In genomic region chr7:16012576-16013263, GRCm38 (mm10) we compare ENCODE assay signal across 9 mouse cellular contexts. TPM values are rescaled to one million over a fixed set of nuclear protein-coding genes. Genes with fewer than 3 reads are reported as not detected.
A peak's percentile ranks its signal among the peaks of the same experiment; 100 is the strongest.
DNase-seq lines count a peak whose midpoint lies in the region; ATAC-seq and TF ChIP-seq lines count a peak whose summit lies in the region.
"Had no signal": no experiment of that assay in that cellular context is flagged by ENCODE, and none has a peak within 500 bp of the region (broad histone marks: within the 10 kb centered on the region; RNA-seq: fewer than 3 reads in every experiment).

No protein-coding gene starts in this region.

- no peaks in the 10 kb centered on the region for H3K36me3 ChIP-seq in liver, embryonic 14.5 days (replicated peaks; ENCODE audit: control insufficient read depth, insufficient read depth, low read depth)

- H3K4me2 ChIP-seq in liver, embryonic 14.5 days (ENCODE audit: low read depth): no peak overlapping the region
- H3K4me2 ChIP-seq: limb, embryonic 12.5 days had no signal

- H3K4me3 ChIP-seq in liver, embryonic 14.5 days (ENCODE audit: insufficient read depth in 1 of 2, low read depth in 2 of 2, low read length in 2 of 2): no peak overlapping the region
- H3K4me3 ChIP-seq: limb, embryonic 12.5 days had no signal

- H3K27me3 ChIP-seq in liver, embryonic 14.5 days (ENCODE audit: control insufficient read depth, insufficient read depth, low read length): no peaks in the 10 kb centered on the region
- H3K27me3 ChIP-seq: limb, embryonic 12.5 days had no signal

- H3K4me1 ChIP-seq in liver, embryonic 14.5 days (replicated peaks; ENCODE audit: control insufficient read depth in 2 of 2, insufficient read depth in 2 of 2, low read length in 1 of 2): peaks cover 0 to 8% of the 10 kb centered on the region in 2 experiments; a peak in 2 of 4 replicates

- intact Hi-C loops in left cerebral cortex, postnatal 4 days (cut with DNase I): no loop called here
- intact Hi-C loops in left cerebral cortex, postnatal 36 days (cut with DNase I): no loop called here

- ATAC-seq in erythroid progenitor cell, adult 5-6 weeks (replicated peaks; ENCODE audit: low FRiP score, poor library complexity, severe bottlenecking): peak; percentile 61; the same call in 1 of the 2 replicates
- 0 out of 2 replicates have a peak, but pooled peaks have one; percentile 31 for ATAC-seq in liver, embryonic 14.5 days (ENCODE audit: insufficient read depth)

- no peak overlapping the region for H3K27ac ChIP-seq in liver, embryonic 14.5 days
- H3K27ac ChIP-seq: limb, embryonic 12.5 days had no signal

- no peak for TF ChIP-seq EP300 in liver, embryonic 14.5 days (IDR thresholded peaks at IDR 0.05; ENCODE audit: low read depth)

- H3K9me3 ChIP-seq in liver, embryonic 14.5 days (ENCODE audit: control insufficient read depth, low read length): no peaks in the 10 kb centered on the region
- H3K9me3 ChIP-seq: limb, embryonic 12.5 days had no signal

- H3K9ac ChIP-seq in liver, embryonic 14.5 days (replicated peaks): no peak overlapping the region
- H3K9ac ChIP-seq: limb, embryonic 12.5 days had no signal

- TF ChIP-seq CTCF in liver, embryonic 14.5 days (IDR thresholded peaks at IDR 0.05; ENCODE audit: low read depth): peak; percentile 83

- WGBS in liver, embryonic 14.5 days (ENCODE audit: insufficient replicate concordance): 69% methylated on average over 11 of the region's 11 CpGs

- peak; percentile 16 for DNase-seq in left cerebral cortex, postnatal 4 days
- no peak for DNase-seq in left cerebral cortex, postnatal 36 days (ENCODE audit: low spot score in 2 of 2)
- DNase-seq in R1 (ENCODE audit: low read depth, low spot score): peak; percentile 47
- DNase-seq in liver, embryonic 14.5 days (ENCODE audit: low read depth in 3 of 3, low spot score in 3 of 3): no peak
- peak; percentile 56 for DNase-seq in thymus, postnatal 14 days
- DNase-seq in left cerebral cortex, adult 18-20 months (ENCODE audit: low spot score in 2 of 2): no peak
- no peak for DNase-seq in urinary bladder, postnatal 10 days (ENCODE audit: low spot score)

RNA-seq across cellular contexts. Expression of gene Bicra, which starts 35.0 kb away (rescaled TPM):
- total RNA-seq in left cerebral cortex, postnatal 4 days (2021): 10 to 100 TPM; 25.3 to 25.8 TPM
- 10 to 100 TPM; 11.4 to 17.3 TPM for total RNA-seq in left cerebral cortex, postnatal 36 days (2021)
- total RNA-seq in erythroid progenitor cell, adult 5-6 weeks (2015; ENCODE audit: low replicate concordance): 5.4 and 16.6 TPM in 2 replicates
- total RNA-seq in erythroid progenitor cell, adult 5-6 weeks (2017; ENCODE audit: low replicate concordance): 1.9 and 2.0 TPM in 2 replicates
- polyA plus RNA-seq in liver, embryonic 14.5 days (2012; rRNA removed): 1.8 and 2.2 TPM in 2 replicates
- polyA plus RNA-seq in liver, embryonic 14.5 days (2014; fragmentation: Nextera tagmentation; extraction: Ambion mirVana): 0.83 and 1.5 TPM in 2 replicates
- total RNA-seq in left cerebral cortex, adult 18-20 months (2021): 10 to 100 TPM; 11.8 to 13.9 TPM

RNA-seq across cellular contexts. Expression of gene Ehd2, which starts 45.4 kb away (rescaled TPM):
- 1 to 10 TPM; 6.2 to 6.7 TPM for total RNA-seq in left cerebral cortex, postnatal 4 days (2021)
- 1 to 10 TPM; 3.5 to 6.8 TPM for total RNA-seq in left cerebral cortex, postnatal 36 days (2021)
- 2.9 and 5.4 TPM in 2 replicates for total RNA-seq in erythroid progenitor cell, adult 5-6 weeks (2015; ENCODE audit: low replicate concordance)
- total RNA-seq in erythroid progenitor cell, adult 5-6 weeks (2017; ENCODE audit: low replicate concordance): 0.64 and 0.76 TPM in 2 replicates
- 2.5 and 2.7 TPM in 2 replicates for polyA plus RNA-seq in liver, embryonic 14.5 days (2012; rRNA removed)
- 3.0 and 3.2 TPM in 2 replicates for polyA plus RNA-seq in liver, embryonic 14.5 days (2014; fragmentation: Nextera tagmentation; extraction: Ambion mirVana)
- total RNA-seq in left cerebral cortex, adult 18-20 months (2021): 1 to 10 TPM; 4.5 to 6.1 TPM

RNA-seq across cellular contexts. Expression of gene Zfp541, which starts 48.9 kb away (rescaled TPM):
- under 1 TPM; 0.38 to 0.58 TPM for total RNA-seq in left cerebral cortex, postnatal 4 days (2021)
- total RNA-seq in left cerebral cortex, postnatal 36 days (2021): under 1 TPM; 0.64 to 0.88 TPM
- total RNA-seq in erythroid progenitor cell, adult 5-6 weeks (2015; ENCODE audit: low replicate concordance): not detected in 2 replicates
- total RNA-seq in erythroid progenitor cell, adult 5-6 weeks (2017; ENCODE audit: low replicate concordance): not detected in 2 replicates
- 0.02 TPM in 1 of 2 replicates, not detected in the other for polyA plus RNA-seq in liver, embryonic 14.5 days (2012; rRNA removed)
- polyA plus RNA-seq in liver, embryonic 14.5 days (2014; fragmentation: Nextera tagmentation; extraction: Ambion mirVana): not detected in 2 replicates
- under 1 TPM; 0.66 to 0.70 TPM for total RNA-seq in left cerebral cortex, adult 18-20 months (2021)
- polyA plus RNA-seq: limb, embryonic 12.5 days had no signal

Comparison
In these comparisons a context has a peak if more than half of its experiments do, and no peak if none do; other contexts are left out.
1. DNase-seq: peak in left cerebral cortex, postnatal 4 days (single experiment), R1 (single experiment) and thymus, postnatal 14 days (single experiment); none in left cerebral cortex, postnatal 36 days (0 of 2), liver, embryonic 14.5 days (0 of 3), left cerebral cortex, adult 18-20 months (0 of 2) and urinary bladder, postnatal 10 days (single experiment).